25 mouse cellular contexts compared by ENCODE assay signal in genomic region chr8:94734735-94735350, GRCm38 (mm10). TPM values are rescaled to one million over a fixed set of nuclear protein-coding genes. Genes with fewer than 3 reads are reported as not detected.
A peak's percentile ranks its signal among the peaks of the same experiment; 100 is the strongest.
DNase-seq lines count a peak whose midpoint lies in the region; ATAC-seq and TF ChIP-seq lines count a peak whose summit lies in the region.
"Had no signal": no experiment of that assay in that cellular context is flagged by ENCODE, and none has a peak within 500 bp of the region (broad histone marks: within the 10 kb centered on the region; RNA-seq: fewer than 3 reads in every experiment).

No protein-coding gene starts in this region.

- H3K27ac ChIP-seq in heart, embryonic 12.5 days (ENCODE audit: poor library complexity, severe bottlenecking), result peak overlapping the region; percentile 31; the same call in 1 of the 2 replicates
- H3K27ac ChIP-seq in CH12.LX (ENCODE audit: insufficient read depth, low read depth), result no peak overlapping the region
- H3K27ac ChIP-seq in embryonic fibroblast, embryonic 13.5 days (ENCODE audit: insufficient read depth, low read length), result peak overlapping the region; percentile 2; the same call in 1 of the 2 replicates
- H3K27ac ChIP-seq in liver, embryonic 15.5 days (replicated peaks), result peak overlapping the region; percentile 100
- H3K27ac ChIP-seq in hindbrain, embryonic 13.5 days, result no peak overlapping the region
- H3K27ac ChIP-seq: heart, adult 2 months; hindbrain, embryonic 15.5 days; limb, embryonic 15.5 days; midbrain, embryonic 15.5 days had no signal

- H3K36me3 ChIP-seq in heart, embryonic 12.5 days, result no peaks in the 10 kb centered on the region
- H3K36me3 ChIP-seq in CH12.LX (replicated peaks in 1 of 2; ENCODE audit: control insufficient read depth in 1 of 2, insufficient read depth in 1 of 2, low read length in 1 of 2), result no peaks in the 10 kb centered on the region
- no peaks in the 10 kb centered on the region for H3K36me3 ChIP-seq in liver, embryonic 15.5 days (replicated peaks)
- H3K36me3 ChIP-seq in hindbrain, embryonic 13.5 days, result no peaks in the 10 kb centered on the region
- H3K36me3 ChIP-seq: hindbrain, embryonic 15.5 days; limb, embryonic 15.5 days; midbrain, embryonic 15.5 days had no signal

- peaks cover 15% of the 10 kb centered on the region; the same call in 1 of the 2 replicates for H3K4me1 ChIP-seq in heart, embryonic 12.5 days (replicated peaks)
- H3K4me1 ChIP-seq in CH12.LX (ENCODE audit: control insufficient read depth in 1 of 2, insufficient read depth in 2 of 2), result peaks cover 24 to 59% of the 10 kb centered on the region in 2 experiments
- no peaks in the 10 kb centered on the region for H3K4me1 ChIP-seq in embryonic fibroblast, embryonic 13.5 days (ENCODE audit: control insufficient read depth, insufficient read depth, low read length)
- H3K4me1 ChIP-seq in liver, embryonic 15.5 days (replicated peaks), result peaks cover 62% of the 10 kb centered on the region
- H3K4me1 ChIP-seq in hindbrain, embryonic 13.5 days (replicated peaks), result no peaks in the 10 kb centered on the region
- H3K4me1 ChIP-seq: hindbrain, embryonic 15.5 days; midbrain, embryonic 15.5 days had no signal

- no peak overlapping the region for H3K4me3 ChIP-seq in heart, embryonic 12.5 days
- H3K4me3 ChIP-seq in CH12.LX (replicated peaks in 1 of 3; ENCODE audit: low read depth in 2 of 3, low read length in 2 of 3, poor library complexity in 1 of 3), result no peak overlapping the region
- no peak overlapping the region for H3K4me3 ChIP-seq in embryonic fibroblast, embryonic 13.5 days (ENCODE audit: insufficient read depth, low read length)
- no peak overlapping the region for H3K4me3 ChIP-seq in liver, embryonic 15.5 days (replicated peaks)
- no peak overlapping the region for H3K4me3 ChIP-seq in hindbrain, embryonic 13.5 days
- H3K4me3 ChIP-seq: heart, adult 2 months; hindbrain, embryonic 15.5 days; limb, embryonic 15.5 days; midbrain, embryonic 15.5 days had no signal

- dilution Hi-C loops in CH12.LX (cut with MboI; ENCODE audit: extremely low pct_ligation_motif_present, extremely low pct_unique_long_range_greater_than_20kb, low sequenced_read_pairs), result no loop called here

- TF ChIP-seq POLR2A in CH12.LX (IDR thresholded peaks at IDR 0.05; ENCODE audit: low read depth, low read length), result no peak
- TF ChIP-seq POLR2A in embryonic fibroblast, embryonic 13.5 days (IDR thresholded peaks at IDR 0.05; ENCODE audit: low read depth, low read length), result no peak

- no peak for ATAC-seq in heart, embryonic 12.5 days (ENCODE audit: insufficient number of reproducible peaks, low FRiP score)
- ATAC-seq in liver, embryonic 15.5 days (ENCODE audit: insufficient read depth), result no peak
- no peak for ATAC-seq in hindbrain, embryonic 13.5 days (ENCODE audit: low FRiP score)
- ATAC-seq: midbrain, embryonic 15.5 days had no signal

- peak; percentile 2; the same call in 1 of the 2 replicates for TF ChIP-seq RAD21 in CH12.LX (IDR thresholded peaks at IDR 0.05; ENCODE audit: low read depth, low read length)

- H3K9ac ChIP-seq in heart, embryonic 12.5 days, result no peak overlapping the region
- no peak overlapping the region for H3K9ac ChIP-seq in CH12.LX (ENCODE audit: insufficient read depth, low read depth)
- H3K9ac ChIP-seq in liver, embryonic 15.5 days, result peak overlapping the region; percentile 67
- no peak overlapping the region for H3K9ac ChIP-seq in hindbrain, embryonic 13.5 days
- H3K9ac ChIP-seq: hindbrain, embryonic 15.5 days; limb, embryonic 15.5 days; midbrain, embryonic 15.5 days had no signal

- no peaks in the 10 kb centered on the region for H3K27me3 ChIP-seq in heart, embryonic 12.5 days (replicated peaks)
- no peaks in the 10 kb centered on the region for H3K27me3 ChIP-seq in CH12.LX (replicated peaks)
- peaks cover 12% of the 10 kb centered on the region for H3K27me3 ChIP-seq in liver, embryonic 15.5 days
- no peaks in the 10 kb centered on the region for H3K27me3 ChIP-seq in hindbrain, embryonic 13.5 days
- H3K27me3 ChIP-seq: hindbrain, embryonic 15.5 days; limb, embryonic 15.5 days; midbrain, embryonic 15.5 days had no signal

- peak in 1 of 2 experiments; percentile 28; a peak in 2 of 4 replicates for TF ChIP-seq CTCF in CH12.LX (conservative IDR thresholded peaks at IDR 0.05 in 1 of 2, IDR thresholded peaks at IDR 0.05 in 1 of 2; ENCODE audit: low read depth in 2 of 2, low read length in 2 of 2)
- no peak for TF ChIP-seq CTCF in embryonic fibroblast, embryonic 13.5 days (IDR thresholded peaks at IDR 0.05; ENCODE audit: borderline replicate concordance, insufficient read depth, low read length)

- H3K79me2 ChIP-seq in CH12.LX (replicated peaks; ENCODE audit: control insufficient read depth, extremely low read depth, insufficient read depth, poor library complexity, severe bottlenecking), result no peaks in the 10 kb centered on the region

- 77% methylated on average over 7 of the region's 7 CpGs for WGBS in heart, embryonic 12.5 days
- 71% methylated on average over 7 of the region's 7 CpGs for WGBS in liver, embryonic 15.5 days (ENCODE audit: insufficient replicate concordance)
- 76% methylated on average over 7 of the region's 7 CpGs for WGBS in hindbrain, embryonic 13.5 days

- no peak overlapping the region for H3K4me2 ChIP-seq in heart, embryonic 12.5 days
- no peak overlapping the region for H3K4me2 ChIP-seq in CH12.LX (ENCODE audit: insufficient read depth, low read depth, poor library complexity, severe bottlenecking)
- peak overlapping the region; percentile 72 for H3K4me2 ChIP-seq in liver, embryonic 15.5 days
- H3K4me2 ChIP-seq in hindbrain, embryonic 13.5 days, result no peak overlapping the region
- H3K4me2 ChIP-seq: hindbrain, embryonic 15.5 days; limb, embryonic 15.5 days; midbrain, embryonic 15.5 days had no signal

- in situ Hi-C loops in CH12.LX (cut with MboI; ENCODE audit: low pct_ligation_motif_present, low pct_unique_long_range_greater_than_20kb, low sequenced_read_pairs), result no loop called here

- H3K9me3 ChIP-seq in heart, embryonic 12.5 days (replicated peaks), result no peaks in the 10 kb centered on the region
- peaks cover 6% of the 10 kb centered on the region for H3K9me3 ChIP-seq in CH12.LX (replicated peaks; ENCODE audit: low read length)
- H3K9me3 ChIP-seq in liver, embryonic 15.5 days (replicated peaks), result no peaks in the 10 kb centered on the region
- no peaks in the 10 kb centered on the region for H3K9me3 ChIP-seq in hindbrain, embryonic 13.5 days
- H3K9me3 ChIP-seq: hindbrain, embryonic 15.5 days; limb, embryonic 15.5 days; midbrain, embryonic 15.5 days had no signal

- intact Hi-C loops in heart, postnatal 25 days (cut with DNase I), result no loop called here
- intact Hi-C loops in gastrocnemius, postnatal 14 days (cut with DNase I; ENCODE audit: low total_unique reads), result no loop called here

- no peak for TF ChIP-seq EP300 in CH12.LX (IDR thresholded peaks at IDR 0.05; ENCODE audit: low read length)

- no peak for DNase-seq in heart, postnatal 25 days (ENCODE audit: low spot score)
- DNase-seq in CH12.LX (ENCODE audit: extremely low read depth), result no peak
- DNase-seq in right cerebral cortex, adult 2 months (ENCODE audit: low spot score in 2 of 2), result no peak
- no peak for DNase-seq in gastrocnemius, postnatal 14 days
- DNase-seq: adrenal gland, postnatal 25 days; cerebellum, adult 11-12 months; cerebellum, postnatal 14 days; embryo, embryonic 11 days; right cerebral cortex, postnatal 4 days; thymus, postnatal 14 days had no signal

TF ChIP-seq in CH12.LX, 34 proteins besides CTCF, POLR2A, EP300 and RAD21:
- TF ChIP-seq ZC3H11A (IDR thresholded peaks at IDR 0.05; ENCODE audit: low read depth, low read length) (no peak), SMC3 (IDR thresholded peaks at IDR 0.05; ENCODE audit: low read depth, low read length) (0 out of 2 replicates have a peak, but pooled peaks have one; percentile 15)

RNA-seq across cellular contexts. Expression of gene Ccl22, which starts 10.5 kb away (rescaled TPM):
- polyA plus RNA-seq in heart, embryonic 12.5 days (2016; fragmentation: Nextera tagmentation; extraction: Ambion mirVana), result not detected in 2 replicates
- total RNA-seq in heart, postnatal 25 days (2021), result not detected
- 1,648 and 3,114 TPM in 2 replicates for total RNA-seq in CH12.LX (2012; rRNA removed)
- total RNA-seq in CH12.LX (2014; rRNA removed), result 1,111 and 1,396 TPM in 2 replicates
- polyA plus RNA-seq in CH12.LX (2012; ENCODE audit: insufficient read length, low read depth), result 4,019 and 4,546 TPM in 2 replicates
- polyA plus RNA-seq in embryonic fibroblast, embryonic 13.5 days (2011; ENCODE audit: insufficient read length, low read depth, missing spikeins), result not detected in 2 replicates
- polyA plus RNA-seq in liver, embryonic 15.5 days (2015; fragmentation: Nextera tagmentation; extraction: Ambion mirVana), result 0.32 and 0.37 TPM in 2 replicates
- not detected in 2 replicates for polyA plus RNA-seq in hindbrain, embryonic 13.5 days (2015; fragmentation: Nextera tagmentation; extraction: Ambion mirVana)
- not detected for total RNA-seq in gastrocnemius, postnatal 14 days (2021)
- total RNA-seq: adrenal gland, postnatal 25 days; gastrocnemius, adult 8-10 months; heart, adult 2 months; heart, postnatal 36 days; left cerebral cortex, adult 18-20 months; megakaryocyte progenitor cell, adult 5-6 weeks; neutrophil, adult 5-6 weeks had no signal
- polyA plus RNA-seq: embryonic facial prominence, embryonic 14.5 days; hindbrain, embryonic 15.5 days; kidney, postnatal 0 days; limb, embryonic 15.5 days had no signal

RNA-seq across cellular contexts. Expression of gene Cx3cl1, which starts 37.0 kb away (rescaled TPM):
- polyA plus RNA-seq in heart, embryonic 12.5 days (2016; fragmentation: Nextera tagmentation; extraction: Ambion mirVana), result 13.1 and 15.2 TPM in 2 replicates
- 1 to 10 TPM; 2.2 to 4.0 TPM for total RNA-seq in heart, postnatal 25 days (2021)
- total RNA-seq in CH12.LX (2012; rRNA removed) (2.5 and 3.7 TPM in 2 replicates), CH12.LX (2014; rRNA removed) (0.19 TPM in 1 of 2 replicates, not detected in the other)
- polyA plus RNA-seq in CH12.LX (2012; ENCODE audit: insufficient read length, low read depth), result 4.2 and 4.6 TPM in 2 replicates
- 30.9 and 34.7 TPM in 2 replicates for polyA plus RNA-seq in embryonic fibroblast, embryonic 13.5 days (2011; ENCODE audit: insufficient read length, low read depth, missing spikeins)
- 0.33 and 0.54 TPM in 2 replicates for polyA plus RNA-seq in liver, embryonic 15.5 days (2015; fragmentation: Nextera tagmentation; extraction: Ambion mirVana)
- 15.0 and 15.8 TPM in 2 replicates for polyA plus RNA-seq in hindbrain, embryonic 13.5 days (2015; fragmentation: Nextera tagmentation; extraction: Ambion mirVana)
- total RNA-seq in gastrocnemius, postnatal 14 days (2021), result under 1 TPM; 0.82 to 0.96 TPM
- total RNA-seq: neutrophil, adult 5-6 weeks had no signal

RNA-seq across cellular contexts. Expression of gene Pllp, which starts 38.8 kb away (rescaled TPM):
- 0.13 TPM in 1 of 2 replicates, not detected in the other for polyA plus RNA-seq in heart, embryonic 12.5 days (2016; fragmentation: Nextera tagmentation; extraction: Ambion mirVana)
- under 1 TPM in 1 of 2 experiments, not detected in 1; 0.39 TPM for total RNA-seq in heart, postnatal 25 days (2021)
- total RNA-seq in CH12.LX (2012; rRNA removed) (25.9 and 29.5 TPM in 2 replicates), CH12.LX (2014; rRNA removed) (5.1 and 5.3 TPM in 2 replicates)
- 3.7 and 6.1 TPM in 2 replicates for polyA plus RNA-seq in CH12.LX (2012; ENCODE audit: insufficient read length, low read depth)
- 0.60 TPM in 1 of 2 replicates, not detected in the other for polyA plus RNA-seq in embryonic fibroblast, embryonic 13.5 days (2011; ENCODE audit: insufficient read length, low read depth, missing spikeins)
- 0.37 and 0.89 TPM in 2 replicates for polyA plus RNA-seq in liver, embryonic 15.5 days (2015; fragmentation: Nextera tagmentation; extraction: Ambion mirVana)
- polyA plus RNA-seq in hindbrain, embryonic 13.5 days (2015; fragmentation: Nextera tagmentation; extraction: Ambion mirVana), result 0.35 and 0.93 TPM in 2 replicates
- total RNA-seq in gastrocnemius, postnatal 14 days (2021), result 10 to 100 TPM in 1 of 2 experiments, 1 to 10 TPM in 1; 2.7 to 13.1 TPM
- total RNA-seq: megakaryocyte progenitor cell, adult 5-6 weeks had no signal

Comparison
In these comparisons a context has a peak if more than half of its experiments do, and no peak if none do; other contexts are left out.
1. H3K27ac ChIP-seq: peak in heart, embryonic 12.5 days (single experiment), embryonic fibroblast, embryonic 13.5 days (single experiment) and liver, embryonic 15.5 days (single experiment); none in CH12.LX (single experiment) and hindbrain, embryonic 13.5 days (single experiment).
2. RNA of gene Ccl22, which starts 10.5 kb away (polyA plus RNA-seq): 4,019 to 4,546 TPM in CH12.LX; 0.32 to 0.37 TPM in liver, embryonic 15.5 days, not detected in heart, embryonic 12.5 days, not detected in embryonic fibroblast, embryonic 13.5 days and not detected in hindbrain, embryonic 13.5 days; every median in the first group is over 1,000 times any median in the second.